Mouse (Mus musculus): Measurements from ENCODE around the gene Haus6. TPM values are rescaled to one million over a fixed set of nuclear protein-coding genes. Genes with fewer than 3 reads are reported as not detected.

The Haus6 gene
- polyA plus RNA-seq, 1 experiment from 2014 or later = 21.2 TPM

DNA sequence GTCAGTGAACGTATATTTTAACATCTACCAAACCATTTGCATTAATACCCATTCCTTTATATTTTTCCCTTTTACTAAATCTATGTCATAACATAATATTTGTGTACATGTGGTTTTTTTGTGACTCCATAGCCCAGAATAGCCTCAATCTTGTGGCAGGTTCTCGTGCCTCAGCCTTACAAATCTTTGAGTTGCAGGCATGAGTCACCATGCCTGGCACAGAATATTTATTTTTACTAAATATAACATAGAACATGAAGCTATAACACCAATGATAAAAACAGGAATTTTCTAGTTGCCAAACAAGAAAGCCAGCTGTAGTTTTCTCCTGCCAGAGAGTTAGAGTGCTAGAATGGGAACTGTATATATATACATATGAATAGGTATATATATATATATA, 8.7 kb upstream of the Haus6 start:
- Histone ChIP-seq H3K36me3 (no peaks in the 10 kb centered on the region), H3K4me1 (no peaks in the 10 kb centered on the region), H3K9me3 (no peaks in the 10 kb centered on the region), H3K27me3 (ENCODE audit: insufficient read depth, poor library complexity, severe bottlenecking) (no peaks in the 10 kb centered on the region), H3K27ac (no peak overlapping the region), H3K4me3 (no peak overlapping the region)
- DNase-seq (ENCODE audit: low spot score) = no peak
- 62% methylated on average over 2 of the region's 2 CpGs for WGBS

DNA sequence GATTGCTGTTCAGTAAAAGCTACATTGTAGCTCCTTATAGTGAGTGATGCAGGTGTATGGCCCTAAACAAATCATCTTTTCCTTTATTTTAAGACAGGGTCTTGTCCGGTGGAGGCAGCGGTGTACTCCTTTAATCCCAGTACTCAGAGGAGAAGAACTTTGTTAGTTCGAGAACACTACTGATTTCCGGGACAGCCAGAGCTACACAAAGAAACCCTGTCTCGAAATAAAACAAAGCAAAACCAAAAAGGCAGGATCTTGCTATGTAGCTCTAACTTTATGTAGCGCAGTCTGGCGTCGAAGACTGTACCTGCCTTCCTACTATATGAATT, 400 bp upstream of the Haus6 start:
- DNase-seq (ENCODE audit: low spot score) = no peak
- no peaks in the 10 kb centered on the region for H3K4me1 ChIP-seq
- peaks cover 4% of the 10 kb centered on the region for H3K36me3 ChIP-seq
- no peaks in the 10 kb centered on the region for H3K9me3 ChIP-seq
- peak overlapping the region; percentile 97 for H3K4me3 ChIP-seq
- WGBS = 28% methylated on average over 8 of the region's 8 CpGs
- peak overlapping the region; percentile 91 for H3K27ac ChIP-seq
- no peaks in the 10 kb centered on the region for H3K27me3 ChIP-seq (ENCODE audit: insufficient read depth, poor library complexity, severe bottlenecking)

- WGBS = 87% methylated on average over 2 of the region's 2 CpGs
- no peak for DNase-seq (ENCODE audit: low spot score)
- Histone ChIP-seq H3K27me3 (ENCODE audit: insufficient read depth, poor library complexity, severe bottlenecking) (no peaks in the 10 kb centered on the region), H3K9me3 (no peaks in the 10 kb centered on the region), H3K27ac (no peak overlapping the region), H3K4me3 (no peak overlapping the region), H3K36me3 (peaks cover 75% of the 10 kb centered on the region), H3K4me1 (no peaks in the 10 kb centered on the region)
Measured at GRCm38 (mm10) chr4:86591304-86591703, 20.6 kb downstream of the Haus6 start.

- Histone ChIP-seq H3K27me3 (ENCODE audit: insufficient read depth, poor library complexity, severe bottlenecking) (no peaks in the 10 kb centered on the region), H3K36me3 (peaks cover 88% of the 10 kb centered on the region), H3K4me3 (no peak overlapping the region), H3K4me1 (no peaks in the 10 kb centered on the region), H3K27ac (no peak overlapping the region), H3K9me3 (no peaks in the 10 kb centered on the region)
- no peak for DNase-seq (ENCODE audit: low spot score)
- WGBS = 87% methylated on average over 3 of the region's 3 CpGs
Measured at GRCm38 (mm10) chr4:86588236-86588635, 23.6 kb downstream of the Haus6 start.

GRCm38 (mm10) chr4:86580591-86580990, 31.3 kb downstream of the Haus6 start:
- Histone ChIP-seq H3K9me3 (no peaks in the 10 kb centered on the region), H3K27me3 (ENCODE audit: insufficient read depth, poor library complexity, severe bottlenecking) (no peaks in the 10 kb centered on the region), H3K4me3 (no peak overlapping the region), H3K27ac (no peak overlapping the region), H3K36me3 (peaks cover 51% of the 10 kb centered on the region), H3K4me1 (peaks cover 13% of the 10 kb centered on the region)
- 87% methylated on average over 3 of the region's 3 CpGs for WGBS
- no peak for DNase-seq (ENCODE audit: low spot score)

DNA sequence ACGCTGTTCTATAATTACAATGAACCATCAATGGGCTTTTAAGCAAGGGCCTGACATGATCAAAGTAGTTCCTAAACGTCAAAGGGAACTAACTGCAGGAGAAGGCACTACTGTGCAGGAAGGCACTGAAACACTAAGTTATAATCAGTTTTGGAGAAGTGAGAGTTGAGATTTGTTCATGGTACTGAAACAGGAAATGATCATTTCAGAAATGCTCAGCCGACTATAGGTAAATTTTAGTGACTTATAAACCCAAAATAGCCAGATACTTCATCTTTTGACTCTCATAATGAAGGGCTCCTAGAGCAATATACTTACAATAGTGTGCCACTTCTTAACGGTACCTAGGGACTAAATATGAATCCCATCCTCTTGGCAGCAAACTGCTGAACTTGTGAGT, 31.8 kb downstream of the Haus6 start:
- no peak overlapping the region for H3K4me3 ChIP-seq
- H3K36me3 ChIP-seq = peaks cover 45% of the 10 kb centered on the region
- H3K9me3 ChIP-seq = no peaks in the 10 kb centered on the region
- 73% methylated on average over 4 of the region's 4 CpGs for WGBS
- H3K4me1 ChIP-seq = peaks cover 14% of the 10 kb centered on the region
- DNase-seq (ENCODE audit: low spot score) = no peak
- no peak overlapping the region for H3K27ac ChIP-seq
- H3K27me3 ChIP-seq (ENCODE audit: insufficient read depth, poor library complexity, severe bottlenecking) = no peaks in the 10 kb centered on the region

GRCm38 (mm10) chr4:86576630-86577225, 35.1 kb downstream of the Haus6 start:
- Histone ChIP-seq H3K9me3 (no peaks in the 10 kb centered on the region), H3K4me3 (peak overlapping the region; percentile 80), H3K27me3 (ENCODE audit: insufficient read depth, poor library complexity, severe bottlenecking) (no peaks in the 10 kb centered on the region), H3K36me3 (peaks cover 16% of the 10 kb centered on the region), H3K27ac (no peak overlapping the region; the same call in 1 of the 2 replicates), H3K4me1 (peaks cover 16% of the 10 kb centered on the region)
- WGBS = 12% methylated on average over 11 of the region's 11 CpGs
- no peak for DNase-seq (ENCODE audit: low spot score)

DNA sequence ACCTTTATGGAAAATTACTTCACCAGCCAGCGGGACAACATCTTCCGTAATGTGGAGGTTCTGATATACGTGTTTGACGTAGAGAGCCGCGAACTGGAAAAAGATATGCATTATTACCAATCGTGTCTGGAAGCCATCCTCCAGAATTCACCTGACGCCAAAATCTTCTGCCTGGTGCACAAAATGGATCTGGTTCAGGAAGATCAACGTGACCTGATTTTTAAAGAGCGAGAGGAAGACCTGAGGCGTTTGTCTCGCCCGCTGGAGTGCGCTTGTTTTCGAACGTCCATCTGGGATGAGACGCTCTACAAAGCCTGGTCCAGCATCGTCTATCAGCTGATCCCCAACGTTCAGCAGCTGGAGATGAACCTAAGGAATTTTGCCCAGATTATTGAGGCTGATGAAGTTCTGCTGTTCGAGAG, 35.7 kb downstream of the Haus6 start:
- H3K9me3 ChIP-seq = no peaks in the 10 kb centered on the region
- H3K27me3 ChIP-seq (ENCODE audit: insufficient read depth, poor library complexity, severe bottlenecking) = no peaks in the 10 kb centered on the region
- peaks cover 13% of the 10 kb centered on the region for H3K36me3 ChIP-seq
- DNase-seq (ENCODE audit: low spot score) = peak; percentile 79
- peaks cover 16% of the 10 kb centered on the region for H3K4me1 ChIP-seq
- peak overlapping the region; percentile 94 for H3K27ac ChIP-seq
- peak overlapping the region; percentile 80 for H3K4me3 ChIP-seq
- WGBS = under 1% methylated on average over 20 of the region's 20 CpGs

- Histone ChIP-seq H3K36me3 (peaks cover 9% of the 10 kb centered on the region), H3K27ac (peak within 1 kb of the TSS; percentile 94), H3K27me3 (ENCODE audit: insufficient read depth, poor library complexity, severe bottlenecking) (no peaks in the 10 kb centered on the region), H3K9me3 (no peaks in the 10 kb centered on the region), H3K4me1 (peaks cover 16% of the 10 kb centered on the region), H3K4me3 (peak within 1 kb of the TSS; percentile 80)
- under 1% methylated on average over 53 of the region's 53 CpGs for WGBS
- peak; percentile 97 for DNase-seq (ENCODE audit: low spot score)
Measured at GRCm38 (mm10) chr4:86575283-86575983, 36.4 kb downstream of the Haus6 start, which contains the start of gene Rraga. Rraga (plus strand) TSS chr4:86575668.

- H3K4me1 ChIP-seq = peaks cover 16% of the 10 kb centered on the region
- H3K36me3 ChIP-seq = 0 out of 2 replicates have a peak, but pooled peaks cover 5% of the 10 kb centered on the region
- no peak for DNase-seq (ENCODE audit: low spot score)
- 21% methylated on average over 6 of the region's 6 CpGs for WGBS
- H3K4me3 ChIP-seq = peak overlapping the region; percentile 80
- H3K9me3 ChIP-seq = no peaks in the 10 kb centered on the region
- H3K27ac ChIP-seq = peak overlapping the region; percentile 94
- H3K27me3 ChIP-seq (ENCODE audit: insufficient read depth, poor library complexity, severe bottlenecking) = no peaks in the 10 kb centered on the region
Measured at GRCm38 (mm10) chr4:86574939-86575282, 36.9 kb downstream of the Haus6 start.

GRCm38 (mm10) chr4:86561061-86561460, 50.8 kb downstream of the Haus6 start:
- H3K9me3 ChIP-seq = no peaks in the 10 kb centered on the region
- no peaks in the 10 kb centered on the region for H3K4me1 ChIP-seq
- H3K4me3 ChIP-seq = no peak overlapping the region
- no peaks in the 10 kb centered on the region for H3K36me3 ChIP-seq
- no peak overlapping the region for H3K27ac ChIP-seq
- 96% methylated on average over 3 of the region's 3 CpGs for WGBS
- no peaks in the 10 kb centered on the region for H3K27me3 ChIP-seq (ENCODE audit: insufficient read depth, poor library complexity, severe bottlenecking)
- DNase-seq (ENCODE audit: low spot score) = no peak

DNA sequence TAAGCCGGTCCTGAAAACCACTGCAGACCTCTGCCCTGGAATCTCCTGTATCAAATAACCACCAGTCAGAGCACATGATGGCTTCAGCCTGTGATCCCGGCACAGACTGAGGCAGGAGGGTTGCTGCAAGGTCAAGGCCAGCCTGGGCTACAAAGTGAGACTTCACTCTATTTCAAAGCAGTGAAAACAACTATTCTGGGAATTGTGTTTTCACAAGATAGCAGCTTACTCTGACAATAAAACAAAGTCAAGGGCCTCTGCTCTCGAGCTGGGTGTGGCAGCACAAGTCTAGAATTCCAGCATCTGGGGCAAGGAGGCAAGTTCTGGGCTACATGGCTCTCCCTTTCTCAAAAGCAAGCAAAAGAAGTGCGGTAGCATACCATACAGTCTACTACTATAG, 52.8 kb downstream of the Haus6 start:
- DNase-seq (ENCODE audit: low spot score) = peak; percentile 51
- Histone ChIP-seq H3K4me3 (no peak overlapping the region), H3K36me3 (no peaks in the 10 kb centered on the region), H3K27me3 (ENCODE audit: insufficient read depth, poor library complexity, severe bottlenecking) (no peaks in the 10 kb centered on the region), H3K4me1 (no peaks in the 10 kb centered on the region), H3K9me3 (no peaks in the 10 kb centered on the region), H3K27ac (no peak overlapping the region)
- WGBS = 62% methylated on average over 4 of the region's 4 CpGs

DNA sequence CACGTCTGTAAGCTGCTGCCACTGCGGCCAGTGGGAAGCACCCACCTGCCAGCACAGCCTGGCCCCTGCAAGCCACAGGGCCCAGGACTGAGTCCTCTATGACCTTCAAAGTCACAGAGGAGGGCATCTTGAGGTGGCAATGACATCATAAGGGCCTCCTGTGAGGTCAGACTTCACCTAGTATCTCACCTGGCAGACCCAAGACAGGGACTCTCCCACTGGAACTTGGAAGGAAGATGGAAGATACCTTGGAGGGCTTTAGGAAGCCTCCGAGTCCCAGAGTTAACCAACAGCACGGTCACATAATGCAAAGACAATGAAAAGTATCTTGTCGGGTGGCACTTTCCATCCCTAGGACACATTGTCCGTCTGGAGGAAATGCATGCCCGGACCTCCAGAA, 53.6 kb downstream of the Haus6 start, which contains the start of gene Saxo1:
Saxo1 (minus strand) TSS at position 101 of the 400 bp plus-strand sequence.
- DNase-seq (ENCODE audit: low spot score) = no peak
- Histone ChIP-seq H3K27ac (no peak within 1 kb of the TSS), H3K36me3 (no peaks in the 10 kb centered on the region), H3K9me3 (no peaks in the 10 kb centered on the region), H3K4me3 (no peak within 1 kb of the TSS), H3K4me1 (no peaks in the 10 kb centered on the region), H3K27me3 (ENCODE audit: insufficient read depth, poor library complexity, severe bottlenecking) (no peaks in the 10 kb centered on the region; the same call in 1 of the 2 replicates)
- 85% methylated on average over 7 of the region's 7 CpGs for WGBS

Data from heart, embryonic 10.5 days (tissue).